13 mouse cellular contexts compared by ENCODE assay signal in genomic region chr8:105988546-105988945, GRCm38 (mm10). TPM values are rescaled to one million over a fixed set of nuclear protein-coding genes. Genes with fewer than 3 reads are reported as not detected.
"Had no signal": no experiment of that assay in that cellular context is flagged by ENCODE, and none has a peak within 500 bp of the region (broad histone marks: within the 10 kb centered on the region; RNA-seq: fewer than 3 reads in every experiment).

No protein-coding gene starts in this region.

- DNase-seq: retina, postnatal 1 day; right cerebral cortex, adult 18-20 months; right cerebral cortex, postnatal 14 days; right cerebral cortex, postnatal 25 days; right cerebral cortex, postnatal 4 days; spleen, adult 18-20 months; thymus, adult 18-20 months; thymus, adult 2 months; thymus, postnatal 14 days; thymus, postnatal 25 days; thymus, postnatal 36 days; thymus, postnatal 4 days had no signal

RNA-seq across cellular contexts. Expression of gene Dpep3, which starts 9.3 kb away (rescaled TPM):
- total RNA-seq: neutrophil, adult 5-6 weeks had no signal

RNA-seq across cellular contexts. Expression of gene Dpep2nb, which starts 17.2 kb away (rescaled TPM):
- total RNA-seq: neutrophil, adult 5-6 weeks had no signal
